Mouse (Mus musculus) kidney, adult 8-10 months (tissue): ENCODE measurements around the gene Exosc5.

ENCODE experiments used
- DNase-seq, 2 experiments: peaks; one replicate each; pipeline ENCODE4 v3.0.0; 2022

Gene Exosc5

GRCm38 (mm10) chr7:25637099-25637498, 21.9 kb upstream of the Exosc5 start:
- DNase-seq, result no peak

DNA sequence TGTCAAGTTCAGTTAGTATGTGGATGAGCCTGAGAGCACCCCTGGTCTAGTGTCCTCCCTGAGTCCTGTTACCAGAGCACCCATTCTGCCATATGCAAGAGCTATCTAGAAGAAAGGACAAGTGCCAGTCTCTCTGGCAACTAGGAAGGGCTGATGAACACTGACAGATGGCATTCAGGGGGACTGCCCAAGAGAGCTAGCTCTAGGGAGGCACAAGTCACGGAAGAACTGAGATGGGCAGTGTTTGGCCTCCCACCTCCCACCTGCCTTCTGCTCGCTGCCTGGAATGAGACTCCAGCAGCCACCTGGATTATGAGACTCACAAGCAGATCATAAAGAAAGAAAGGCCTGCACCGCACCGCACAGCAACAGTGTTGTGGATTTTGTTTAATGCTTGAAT, 19.2 kb upstream of the Exosc5 start:
- DNase-seq, result no peak

DNA sequence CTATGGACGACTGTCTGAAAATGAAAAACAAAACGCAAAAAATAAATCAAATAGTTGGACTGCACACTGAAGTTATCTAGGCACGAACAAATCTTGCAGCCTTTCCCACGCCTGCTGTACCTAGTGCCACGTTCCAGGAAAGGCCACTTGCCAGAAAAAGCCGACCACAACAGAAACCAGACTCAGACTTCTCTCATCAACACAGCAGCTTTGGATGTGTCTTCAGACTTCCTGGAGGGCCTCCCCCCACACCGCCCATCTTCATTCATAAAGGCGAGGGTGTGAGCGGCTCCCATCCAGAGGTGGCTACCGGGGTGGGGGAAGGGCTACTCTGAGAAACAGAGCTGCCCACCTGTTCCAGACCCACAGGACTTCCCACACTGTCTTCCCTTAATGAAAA, 14.8 kb upstream of the Exosc5 start:
- no peak for DNase-seq

DNA sequence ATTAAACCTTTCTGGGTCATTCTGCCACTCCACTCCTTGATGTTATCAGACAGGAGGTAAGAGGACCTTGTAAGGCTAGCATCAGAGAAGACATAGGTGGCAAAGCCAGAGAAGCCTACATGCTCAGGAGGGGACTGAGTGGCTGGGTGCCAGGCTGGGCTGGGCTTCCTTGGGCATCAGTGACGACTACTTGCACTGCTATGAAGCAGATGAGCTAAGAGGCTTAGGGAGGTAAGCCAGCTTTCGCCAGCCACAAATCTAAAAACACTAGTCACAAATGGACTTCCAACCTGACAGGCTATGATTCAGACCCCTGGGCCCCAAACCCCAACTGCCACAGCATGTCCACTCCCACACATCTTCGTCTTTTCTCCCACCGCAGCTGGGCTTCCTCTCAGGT, 14.3 kb upstream of the Exosc5 start:
- DNase-seq, result no peak

GRCm38 (mm10) chr7:25645074-25645473, 13.9 kb upstream of the Exosc5 start:
- DNase-seq, result peak; percentile 30 to 45

GRCm38 (mm10) chr7:25647574-25648123, 11.3 kb upstream of the Exosc5 start:
- DNase-seq, result no peak

DNA sequence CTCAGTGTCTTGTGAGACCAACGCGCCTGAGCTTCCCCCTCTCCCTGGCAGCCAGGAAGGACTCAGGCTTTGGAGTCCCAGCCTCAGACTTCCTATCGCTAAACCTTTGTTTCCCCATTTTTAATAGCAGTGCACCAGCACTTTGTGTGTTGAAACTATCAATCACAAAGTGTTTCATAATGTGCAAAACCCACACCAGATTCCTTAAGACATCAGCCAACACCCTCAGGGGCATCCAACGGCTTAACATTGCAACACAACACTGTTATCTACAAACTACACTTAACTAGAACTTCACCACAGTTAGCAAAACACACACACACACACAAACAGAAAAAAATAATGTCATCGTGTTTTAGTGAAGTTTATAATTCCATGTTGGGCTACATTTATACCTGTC, 9.1 kb upstream of the Exosc5 start:
- DNase-seq, result no peak

- no peak for DNase-seq
These were observed 7.7 kb upstream of the Exosc5 start for GRCm38 (mm10) chr7:25651281-25651680.

DNA sequence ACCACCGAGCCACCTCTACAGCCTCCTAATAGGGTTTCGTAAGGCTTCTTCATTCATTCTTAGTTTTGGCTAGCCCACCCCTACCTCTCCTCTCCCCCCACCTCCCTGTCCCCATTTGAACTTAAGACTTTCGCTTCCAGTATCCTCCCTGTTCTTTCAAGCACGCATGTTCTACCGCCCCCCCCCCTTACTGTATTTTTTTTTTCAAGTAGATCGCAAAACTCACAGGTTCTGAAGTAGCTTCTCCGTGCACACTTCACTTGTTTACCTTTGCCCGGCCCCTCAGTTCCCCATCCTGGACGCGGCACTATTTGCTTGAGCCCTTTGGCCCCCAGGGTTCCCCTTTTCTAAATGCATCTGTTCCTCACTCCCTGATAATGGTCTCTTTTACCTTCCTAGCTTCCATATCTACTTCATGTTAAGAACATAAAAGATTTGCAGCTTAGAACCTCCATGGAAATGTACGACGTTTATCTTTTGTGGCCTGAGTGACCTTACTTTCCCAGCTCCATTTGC, 6.7 kb upstream of the Exosc5 start:
- no peak for DNase-seq

DNA sequence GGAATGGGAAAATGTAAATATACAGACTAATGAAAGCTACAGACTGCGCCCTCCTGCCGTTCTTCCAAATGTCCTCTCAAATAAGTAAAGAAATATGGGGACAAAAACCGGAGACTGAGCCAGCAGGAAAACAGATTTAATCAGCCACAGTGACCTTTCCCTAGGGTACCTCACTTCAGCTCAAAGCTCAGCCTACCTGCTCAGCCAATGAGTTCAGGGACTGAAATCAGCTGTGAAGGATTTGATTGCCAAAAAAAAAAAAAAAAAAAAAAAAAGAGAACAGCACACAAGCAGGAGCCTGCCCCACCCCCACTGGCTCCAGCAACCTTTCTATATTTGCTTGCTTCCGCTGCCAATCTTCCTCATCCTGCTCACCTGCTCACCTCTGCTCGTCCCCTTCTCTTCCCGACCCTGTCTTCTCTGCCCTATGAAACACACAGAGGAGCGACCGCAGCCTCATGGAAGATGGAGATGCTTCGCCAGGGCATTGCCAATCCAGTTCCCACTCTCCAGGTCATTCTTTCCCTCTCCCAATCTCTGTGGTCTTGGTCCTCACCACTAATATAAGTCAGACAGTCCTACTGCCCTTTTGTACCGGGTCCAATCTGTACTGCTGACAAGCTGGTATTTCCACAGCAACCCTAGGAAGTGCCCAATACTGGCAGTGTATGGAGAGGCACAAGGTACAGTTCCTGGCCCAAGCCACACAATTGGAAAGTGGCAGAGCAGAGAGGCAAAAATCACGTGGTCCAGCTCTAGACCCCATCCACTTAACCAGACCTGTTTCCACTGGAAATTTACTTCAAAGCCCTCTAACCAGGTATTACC, 3.1 kb upstream of the Exosc5 start:
- DNase-seq, result peak; percentile 67 to 83

DNA sequence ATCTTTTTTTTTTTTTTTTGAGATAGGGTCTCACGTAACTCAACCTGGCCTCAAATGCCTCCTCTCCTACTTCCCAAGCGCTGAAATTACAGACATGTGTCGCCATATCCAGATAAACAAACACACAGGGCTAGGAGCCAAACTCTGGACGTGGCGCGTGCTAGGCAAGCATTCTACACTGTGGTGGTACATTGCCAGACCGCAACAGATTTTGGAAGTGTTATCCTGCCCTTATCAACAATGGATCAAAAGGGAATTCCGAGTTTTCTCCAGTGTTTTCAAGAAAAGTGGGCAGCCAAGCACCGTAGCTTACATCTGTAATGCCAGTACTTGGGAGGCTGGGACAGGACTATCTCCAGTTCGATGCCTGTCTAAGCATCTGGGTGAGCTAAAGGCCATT, 1.2 kb upstream of the Exosc5 start:
- no peak for DNase-seq

GRCm38 (mm10) chr7:25666381-25666780, 7.4 kb downstream of the Exosc5 start:
- DNase-seq, result no peak

DNA sequence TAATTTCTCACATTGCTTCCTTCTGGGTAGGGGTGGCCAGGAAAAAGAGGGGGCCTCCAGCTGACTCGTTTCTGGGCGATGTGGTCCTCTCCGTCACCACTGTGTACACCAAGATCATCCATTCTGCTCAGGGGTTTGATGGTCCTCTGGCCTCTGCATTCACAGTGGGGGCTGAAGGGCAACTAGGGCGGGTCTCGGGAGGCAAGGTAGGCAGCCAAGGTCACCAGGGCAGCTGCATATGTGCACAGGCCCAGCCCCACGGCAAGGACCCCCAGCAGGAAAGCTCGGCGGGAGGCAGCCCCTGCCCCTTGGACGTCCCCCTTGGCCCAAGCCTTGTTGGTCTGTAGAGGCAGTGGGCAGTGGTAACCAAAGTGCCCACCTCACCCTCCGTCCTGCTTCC, 10.2 kb downstream of the Exosc5 start:
- DNase-seq, result no peak

DNA sequence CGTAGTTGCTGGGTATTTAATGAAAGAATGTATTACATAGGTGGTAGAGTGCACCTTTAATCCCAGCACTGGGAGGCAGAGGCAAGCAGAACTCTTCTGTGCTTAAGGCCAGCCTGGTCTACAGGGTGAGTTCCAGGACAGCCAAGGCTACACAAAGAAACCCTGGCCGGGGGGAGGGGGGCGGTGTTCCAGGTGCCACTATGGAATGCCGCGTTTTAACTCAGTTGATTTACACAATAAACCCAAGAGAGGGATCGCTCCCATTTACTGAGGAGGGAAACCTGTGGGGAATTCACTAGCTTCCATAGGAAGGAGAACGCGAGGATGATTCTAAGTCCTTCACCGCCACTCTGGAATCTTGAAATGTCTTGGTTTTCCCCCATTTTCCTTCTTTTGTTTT, 10.7 kb downstream of the Exosc5 start:
- DNase-seq, result no peak

GRCm38 (mm10) chr7:25670096-25670495, 11.1 kb downstream of the Exosc5 start:
- DNase-seq, result no peak

DNA sequence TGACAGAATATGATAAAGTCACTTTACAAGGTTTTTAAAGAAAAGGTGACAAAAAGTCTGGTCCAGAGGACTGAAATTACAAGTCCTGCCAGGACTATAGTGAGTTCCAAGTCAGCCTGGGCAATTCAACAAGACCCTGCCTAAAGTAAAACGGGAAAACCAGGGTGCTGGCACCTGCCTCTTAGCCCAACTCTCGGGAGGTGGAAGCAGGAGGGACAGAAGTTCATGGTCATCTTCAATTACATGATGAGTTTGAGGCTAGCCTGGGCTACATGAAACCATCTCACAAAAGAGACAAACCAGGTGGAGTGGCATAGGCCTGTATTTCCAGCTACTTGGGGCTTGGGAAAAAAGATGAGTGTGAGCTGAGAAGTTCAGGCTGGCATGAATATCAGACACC, 12.7 kb downstream of the Exosc5 start:
- no peak for DNase-seq

DNA sequence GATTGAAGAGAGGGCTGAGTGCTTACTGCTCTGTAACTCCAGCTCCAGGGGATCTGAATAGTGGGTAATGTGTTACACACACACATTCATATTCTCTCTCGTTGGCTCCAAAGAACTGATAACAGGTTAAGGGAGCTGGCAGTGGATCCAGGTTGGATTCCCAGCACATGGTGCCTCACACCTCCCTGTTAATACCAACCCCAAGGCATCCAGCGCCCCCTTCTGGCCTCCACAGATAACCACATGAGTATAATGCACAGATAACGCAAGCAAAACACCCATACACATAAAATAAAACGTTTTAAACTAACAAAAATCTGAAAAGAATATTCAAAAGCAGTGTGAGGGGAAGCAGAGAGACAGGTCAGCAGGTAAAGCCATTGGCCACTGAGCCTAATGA, 13.5 kb downstream of the Exosc5 start:
- DNase-seq, result no peak

DNA sequence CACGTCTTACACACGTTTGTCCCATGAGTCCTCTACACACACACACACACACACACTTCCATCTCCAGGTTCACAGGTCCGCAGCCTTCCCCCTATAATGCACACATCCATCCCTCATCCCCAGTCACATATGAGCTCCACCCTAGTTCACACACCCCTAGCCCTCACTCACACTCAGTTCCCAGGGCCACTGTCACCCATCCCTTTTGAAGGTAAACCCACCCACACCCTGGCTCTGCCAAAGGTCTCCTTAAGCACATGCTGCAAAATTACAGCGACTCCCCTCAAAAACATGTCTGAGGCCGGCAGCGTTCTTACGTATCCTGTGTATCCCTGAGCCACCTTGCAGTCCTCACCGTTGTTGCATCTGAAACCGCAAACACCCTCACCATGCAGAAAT, 15.3 kb downstream of the Exosc5 start:
- DNase-seq, result no peak

GRCm38 (mm10) chr7:25674719-25675300, 15.8 kb downstream of the Exosc5 start, which contains the start of gene Tmem91:
Gene Tmem91, minus strand, starts transcription at chr7:25675166.
- no peak for DNase-seq

GRCm38 (mm10) chr7:25675405-25675804, 16.4 kb downstream of the Exosc5 start:
- DNase-seq, result no peak

DNA sequence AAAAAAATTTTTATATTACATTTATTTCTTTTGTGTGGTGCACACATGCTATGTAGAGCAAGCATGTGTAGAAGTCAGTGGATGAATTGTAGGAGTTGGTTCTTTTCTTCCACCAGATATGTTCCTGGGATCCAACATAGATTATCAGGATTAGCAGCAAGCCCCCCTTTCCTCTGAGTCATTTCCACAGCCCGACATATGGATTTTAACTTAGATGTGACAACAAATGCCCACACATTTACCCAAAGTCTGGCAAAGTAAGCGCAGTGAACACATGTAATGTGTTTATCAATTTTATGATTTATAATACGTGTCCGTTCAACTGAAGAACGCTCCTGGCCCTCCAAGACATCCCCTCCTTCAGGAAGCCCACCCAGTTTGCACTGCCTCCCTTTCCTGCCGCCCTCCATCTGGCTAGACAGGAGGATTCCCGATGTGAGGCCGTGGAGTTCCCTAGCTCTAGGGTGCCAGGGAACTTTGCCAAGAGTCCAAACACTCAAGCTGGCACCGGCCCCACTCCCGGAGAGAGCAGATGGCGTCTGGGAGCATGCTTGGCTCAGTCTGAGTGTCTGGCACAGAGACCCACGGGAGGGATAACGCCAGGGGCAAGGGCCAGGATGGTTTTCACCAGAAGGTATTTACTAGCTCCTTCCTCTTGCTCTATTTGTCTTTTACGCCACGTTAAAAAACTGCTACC, 17.3 kb downstream of the Exosc5 start:
- peak; percentile 90 to 93 for DNase-seq

DNA sequence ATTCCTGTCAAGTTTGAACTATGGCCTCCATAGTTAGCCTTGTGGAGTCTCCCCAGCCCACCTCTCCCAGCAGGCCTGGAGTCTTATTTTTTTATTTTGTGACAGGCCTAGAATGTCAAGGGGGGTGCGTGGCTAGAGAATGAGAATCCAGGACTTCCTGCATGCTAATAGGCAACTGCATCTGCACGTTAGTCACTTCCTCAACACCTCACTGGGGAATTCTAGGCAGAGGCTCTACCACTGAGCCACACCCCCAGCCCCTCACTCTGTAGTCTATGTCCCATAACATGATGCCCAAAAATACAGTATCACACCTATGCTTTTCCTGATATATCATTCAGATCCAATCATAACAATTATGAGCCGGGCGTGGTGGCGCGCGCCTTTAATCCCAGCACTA, 18.0 kb downstream of the Exosc5 start:
- no peak for DNase-seq

- DNase-seq, result no peak
These were observed 21.0 kb downstream of the Exosc5 start for GRCm38 (mm10) chr7:25679971-25680370.
